Mouse (Mus musculus) myocyte (in vitro differentiated cells): ENCODE measurements around the gene Tor2a. TPM values are rescaled to one million over a fixed set of nuclear protein-coding genes. Genes with fewer than 3 reads are reported as not detected.

Experiments used
- H3K27me3 ChIP-seq: one replicate; pipeline ENCODE4 v1.6.1; 2011; ENCODE audit not compliant: control insufficient read depth, insufficient read depth, insufficient read length
- H3K36me3 ChIP-seq: one replicate; pipeline ENCODE4 v1.6.1; 2011; ENCODE audit not compliant: control insufficient read depth, insufficient read depth
- H3K4me2 ChIP-seq: one replicate; pipeline ENCODE4 v1.6.1; 2011; ENCODE audit warnings: low read depth, control low read depth
- H3K4me3 ChIP-seq: one replicate; pipeline ENCODE4 v1.5.1; 2011; ENCODE audit warnings: mild to moderate bottlenecking, control low read depth, moderate library complexity
- H3K79me2 ChIP-seq: one replicate; pipeline ENCODE4 v1.6.1; 2011; ENCODE audit not compliant: control insufficient read depth, insufficient read depth
- H3ac ChIP-seq: one replicate; pipeline ENCODE4 v1.6.1; 2011; ENCODE audit not compliant: control insufficient read depth, insufficient read length
- CEBPB ChIP-seq: IDR thresholded peaks from 2 replicates; pipeline ENCODE4 v1.6.1; 2011; ENCODE audit warnings: mild to moderate bottlenecking, moderate library complexity; ENCODE audit not compliant: poor library complexity, insufficient read depth, severe bottlenecking
- E2F4 ChIP-seq: IDR thresholded peaks from one replicate; pipeline ENCODE4 v1.6.1; 2011; ENCODE audit warnings: mild to moderate bottlenecking, control low read depth, moderate library complexity; ENCODE audit not compliant: insufficient read depth
- MAX ChIP-seq: IDR thresholded peaks from one replicate; pipeline ENCODE4 v1.6.1; 2011; ENCODE audit warnings: low read depth, mild to moderate bottlenecking, control low read depth
- MYOD1 ChIP-seq, 3 experiments: IDR thresholded peaks; one replicate each; pipeline ENCODE4 v1.6.1; 2011; ENCODE audit warnings: control low read depth in 2 of 3, low read depth in 2 of 3, mild to moderate bottlenecking in 2 of 3, moderate library complexity in 1 of 3; ENCODE audit not compliant: insufficient read length in 2 of 3, control insufficient read depth in 1 of 3
- MYOG ChIP-seq, 3 experiments: IDR thresholded peaks; one replicate each; pipeline ENCODE4 v1.6.1; 2011; ENCODE audit warnings: control low read depth in 2 of 3, low read depth in 2 of 3, mild to moderate bottlenecking in 2 of 3; ENCODE audit not compliant: insufficient read length in 2 of 3, control insufficient read depth in 1 of 3, insufficient read depth in 1 of 3
- POLR2A ChIP-seq: IDR thresholded peaks from one replicate; pipeline ENCODE4 v1.6.1; 2011; ENCODE audit warnings: low read depth, mild to moderate bottlenecking, control low read depth, moderate library complexity; ENCODE audit not compliant: insufficient read length
- POLR2AphosphoS2 ChIP-seq: IDR thresholded peaks from one replicate; pipeline ENCODE4 v1.6.1; 2011; ENCODE audit warnings: low read depth, control low read depth; ENCODE audit not compliant: insufficient read length
- REST ChIP-seq: IDR thresholded peaks from one replicate; pipeline ENCODE4 v1.6.1; 2011; ENCODE audit warnings: mild to moderate bottlenecking, control low read depth, moderate library complexity; ENCODE audit not compliant: insufficient read depth, insufficient read length
- SRF ChIP-seq: IDR thresholded peaks from one replicate; pipeline ENCODE4 v1.6.1; 2011; ENCODE audit warnings: low read depth; ENCODE audit not compliant: control insufficient read depth, insufficient read length
- TCF12 ChIP-seq: IDR thresholded peaks from one replicate; pipeline ENCODE4 v1.6.1; 2011; ENCODE audit warnings: mild to moderate bottlenecking, control low read depth; ENCODE audit not compliant: poor library complexity, insufficient read depth, severe bottlenecking
- TCF3 ChIP-seq: IDR thresholded peaks from one replicate; pipeline ENCODE4 v1.6.1; 2011; ENCODE audit warnings: low read depth, control low read depth; ENCODE audit not compliant: insufficient read length
- USF1 ChIP-seq: IDR thresholded peaks from one replicate; pipeline ENCODE4 v1.6.1; 2011; ENCODE audit warnings: low read depth, mild to moderate bottlenecking, control low read depth, moderate library complexity
- polyA plus RNA-seq: library from polyadenylated mRNA; unstranded; fragments of >200 nt; fragmentation: generic; extraction: Trizol; gene quantifications from one replicate; pipeline ENCODE4 v1.2.1, GENCODE M21; 2012; ENCODE audit warnings: missing spikeins

Gene Tor2a
- polyA plus RNA-seq: 37.3 TPM

- H3K36me3 ChIP-seq: no peaks in the 10 kb centered on the region
- H3K4me2 ChIP-seq: peak within 1 kb of the TSS; percentile 85
- peak within 1 kb of the TSS; percentile 50 for H3ac ChIP-seq
- no peak for TF ChIP-seq E2F4
- peak; percentile 86 for TF ChIP-seq POLR2A
- TF ChIP-seq TCF3: no peak
- TF ChIP-seq USF1: no peak
- TF ChIP-seq MAX: no peak
- no peak for TF ChIP-seq TCF12
- TF ChIP-seq SRF: peak; percentile 71
- TF ChIP-seq POLR2AphosphoS2: peak; percentile 79
- TF ChIP-seq MYOG (IDR thresholded peaks at IDR 0.05; ENCODE audit: control insufficient read depth in 1 of 3, insufficient read depth in 1 of 3, insufficient read length in 2 of 3, low read depth in 2 of 3): peak; percentile 20 to 88 (median 61)
- TF ChIP-seq REST: no peak
- peak in 2 of 3 experiments; percentile 57 to 88 for TF ChIP-seq MYOD1 (IDR thresholded peaks at IDR 0.05; ENCODE audit: control insufficient read depth in 1 of 3, insufficient read length in 2 of 3, low read depth in 2 of 3)
- no peak for TF ChIP-seq CEBPB
- H3K79me2 ChIP-seq: no peaks in the 10 kb centered on the region
- no peaks in the 10 kb centered on the region for H3K27me3 ChIP-seq
- peak within 1 kb of the TSS; percentile 34 for H3K4me3 ChIP-seq
Measured at GRCm38 (mm10) chr2:32757056-32757845, at the start of gene Tor2a. TSS of gene Tor2a (plus strand) at chr2:32757234.

GRCm38 (mm10) chr2:32708643-32709042, 48.4 kb upstream of the Tor2a start:
- Histone ChIP-seq H3K36me3 (peaks cover 52% of the 10 kb centered on the region), H3K79me2 (peaks cover 47% of the 10 kb centered on the region), H3K4me3 (no peak overlapping the region), H3K4me2 (no peak overlapping the region), H3K27me3 (no peaks in the 10 kb centered on the region), H3ac (no peak overlapping the region)
- TF ChIP-seq TCF12 (no peak), USF1 (no peak), POLR2AphosphoS2 (no peak)

- Histone ChIP-seq H3K36me3 (peaks cover 52% of the 10 kb centered on the region), H3ac (no peak overlapping the region), H3K79me2 (peaks cover 47% of the 10 kb centered on the region), H3K27me3 (no peaks in the 10 kb centered on the region), H3K4me3 (no peak overlapping the region), H3K4me2 (no peak overlapping the region)
- no peak for TF ChIP-seq MAX
- TF ChIP-seq MYOD1 (IDR thresholded peaks at IDR 0.05; ENCODE audit: control insufficient read depth in 1 of 3, insufficient read length in 2 of 3, low read depth in 2 of 3): no peak
- TF ChIP-seq POLR2A: no peak
- no peak for TF ChIP-seq USF1
- no peak for TF ChIP-seq TCF3
- TF ChIP-seq E2F4: no peak
- no peak for TF ChIP-seq POLR2AphosphoS2
- no peak for TF ChIP-seq MYOG (IDR thresholded peaks at IDR 0.05; ENCODE audit: control insufficient read depth in 1 of 3, insufficient read depth in 1 of 3, insufficient read length in 2 of 3, low read depth in 2 of 3)
- no peak for TF ChIP-seq SRF
- TF ChIP-seq CEBPB: no peak
- TF ChIP-seq TCF12: no peak
- no peak for TF ChIP-seq REST
Measured at GRCm38 (mm10) chr2:32709521-32710137, 47.4 kb upstream of the Tor2a start.

GRCm38 (mm10) chr2:32710425-32710824, 46.6 kb upstream of the Tor2a start:
- Histone ChIP-seq H3K4me2 (no peak overlapping the region), H3ac (no peak overlapping the region), H3K79me2 (peaks cover 47% of the 10 kb centered on the region), H3K27me3 (no peaks in the 10 kb centered on the region), H3K36me3 (peaks cover 49% of the 10 kb centered on the region), H3K4me3 (no peak overlapping the region)
- TF ChIP-seq MYOG (IDR thresholded peaks at IDR 0.05; ENCODE audit: control insufficient read depth in 1 of 3, insufficient read depth in 1 of 3, insufficient read length in 2 of 3, low read depth in 2 of 3) (no peak), REST (no peak), POLR2AphosphoS2 (no peak), MAX (no peak), USF1 (no peak), SRF (no peak), E2F4 (no peak), MYOD1 (IDR thresholded peaks at IDR 0.05; ENCODE audit: control insufficient read depth in 1 of 3, insufficient read length in 2 of 3, low read depth in 2 of 3) (no peak)
